Mouse (Mus musculus) ovary, adult 18-20 months (tissue): ENCODE measurements around the gene Cldn13.
"Not testable (repeated sequence)": the region's sequence is repeated elsewhere in the genome, so short reads cannot be mapped to it uniquely, and the experiment has no call there.

Experiments used
- DNase-seq: peaks from one replicate; pipeline ENCODE4 v3.0.0; 2022; ENCODE audit warnings: low spot score, mixed read lengths

Gene Cldn13

DNA sequence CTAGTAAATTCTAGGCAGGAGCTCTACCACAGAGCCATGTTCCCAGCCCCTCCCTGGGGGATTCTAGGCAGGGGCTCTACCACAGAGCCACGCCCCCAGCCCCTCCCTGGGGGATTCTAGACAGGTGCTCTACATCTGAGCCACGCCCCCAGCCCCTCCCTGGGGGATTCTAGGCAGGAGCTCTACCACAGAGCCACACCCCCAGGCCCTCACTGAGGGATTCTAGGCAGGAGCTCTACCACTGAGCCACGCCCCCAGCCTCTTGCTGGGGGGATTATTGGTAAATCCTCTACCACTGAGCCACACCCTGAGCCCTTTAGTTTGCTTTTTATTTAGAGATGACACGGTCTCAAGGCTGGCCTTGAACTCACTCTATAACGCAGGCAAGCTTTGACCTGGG is 18.4 kb upstream of the Cldn13 start:
- not testable (repeated sequence) for DNase-seq

- no peak for DNase-seq
These were observed 18.0 kb upstream of the Cldn13 start for GRCm38 (mm10) chr5:134933281-134933680.

DNA sequence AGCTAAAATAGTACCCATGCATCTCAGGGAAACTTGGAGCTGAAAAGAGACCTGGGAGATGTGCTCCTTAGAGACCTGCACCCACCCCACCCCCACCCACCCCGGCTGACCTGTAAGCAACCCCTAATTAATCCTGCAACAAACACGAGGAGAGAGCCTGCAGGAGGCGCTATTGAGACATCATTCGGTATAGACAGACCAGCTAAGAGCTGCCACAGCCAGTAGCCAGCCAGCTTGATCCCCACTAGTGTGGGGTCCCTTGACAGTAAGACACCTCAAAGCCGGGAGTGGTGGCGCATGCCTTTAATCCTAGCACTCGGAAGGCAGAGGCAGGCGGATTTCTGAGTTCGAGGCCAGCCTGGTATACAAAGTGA is 17.6 kb upstream of the Cldn13 start:
- no peak for DNase-seq

- peak; percentile 89 for DNase-seq
These were observed 17.0 kb upstream of the Cldn13 start, which contains the start of gene Mettl27 for GRCm38 (mm10) chr5:134932179-134932902. TSS of gene Mettl27 (plus strand) at chr5:134932368.

DNA sequence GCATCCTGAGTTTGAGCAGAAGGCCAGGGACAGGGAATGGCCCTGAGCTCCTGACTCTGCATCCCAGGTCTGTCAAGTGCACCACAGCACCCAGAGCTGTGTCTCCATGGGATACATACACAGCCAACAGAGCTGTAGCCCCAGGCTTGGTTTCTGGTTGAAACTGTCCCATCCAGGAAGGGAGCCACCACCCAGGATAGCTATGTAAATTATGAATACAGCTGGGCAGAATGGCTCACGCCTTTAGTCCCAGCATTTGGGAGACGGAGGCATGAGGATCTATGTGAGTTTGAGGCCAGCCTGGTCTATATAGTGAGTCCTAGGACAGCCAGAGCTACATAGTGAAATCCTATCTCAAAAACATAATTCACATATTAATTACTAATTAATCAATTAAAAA is 14.7 kb upstream of the Cldn13 start:
- no peak for DNase-seq

- DNase-seq = no peak
These were observed 11.4 kb upstream of the Cldn13 start for GRCm38 (mm10) chr5:134926726-134927125.

- DNase-seq = no peak
These were observed 7.8 kb upstream of the Cldn13 start for GRCm38 (mm10) chr5:134923141-134923540.

DNA sequence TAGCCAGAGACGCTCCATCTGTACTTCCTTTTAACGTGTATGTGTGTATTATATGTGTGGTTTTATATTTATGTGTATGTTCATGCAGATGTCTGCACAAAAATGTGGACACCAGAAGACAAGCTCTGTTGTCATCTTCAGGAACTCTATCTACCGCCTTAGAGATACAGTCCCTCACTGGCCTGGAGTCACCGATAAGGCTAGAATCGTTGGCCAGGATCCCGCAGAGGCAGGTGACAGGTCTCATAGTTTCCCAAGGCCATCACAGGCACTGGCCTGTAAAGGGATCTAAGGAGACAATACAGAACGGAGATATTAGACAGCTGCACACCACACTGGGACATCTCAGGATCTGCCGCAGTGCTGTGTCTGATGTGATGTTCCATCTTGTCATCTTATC is 5.8 kb upstream of the Cldn13 start:
- no peak for DNase-seq

DNA sequence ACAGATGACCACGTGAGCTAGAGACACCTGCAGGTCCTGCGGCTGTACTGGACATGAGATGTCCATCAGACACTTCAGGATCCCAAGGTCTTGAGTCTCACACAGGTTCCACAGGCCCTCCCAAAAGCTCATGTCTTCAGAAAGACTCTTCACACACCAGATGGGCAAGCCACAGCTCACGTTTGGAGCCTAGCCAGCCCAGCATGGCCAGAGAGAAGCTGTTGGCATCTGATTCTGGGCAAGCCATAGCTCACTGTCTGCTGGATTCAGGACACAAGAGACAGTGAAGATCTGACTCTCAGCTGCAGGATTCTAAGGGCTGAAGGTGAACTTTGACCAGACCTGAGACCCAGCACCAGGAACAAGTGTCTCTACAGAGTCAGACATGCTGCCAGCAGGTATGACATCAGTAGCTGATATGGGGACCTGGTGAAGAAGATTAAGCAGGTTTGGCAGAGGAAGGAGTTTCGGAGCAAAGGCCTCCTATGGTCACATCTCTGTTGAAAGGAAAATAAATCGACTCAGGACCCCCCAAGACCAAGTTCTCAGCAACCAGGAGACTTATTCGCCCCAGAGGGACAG is 4.9 kb upstream of the Cldn13 start:
- DNase-seq = no peak

DNA sequence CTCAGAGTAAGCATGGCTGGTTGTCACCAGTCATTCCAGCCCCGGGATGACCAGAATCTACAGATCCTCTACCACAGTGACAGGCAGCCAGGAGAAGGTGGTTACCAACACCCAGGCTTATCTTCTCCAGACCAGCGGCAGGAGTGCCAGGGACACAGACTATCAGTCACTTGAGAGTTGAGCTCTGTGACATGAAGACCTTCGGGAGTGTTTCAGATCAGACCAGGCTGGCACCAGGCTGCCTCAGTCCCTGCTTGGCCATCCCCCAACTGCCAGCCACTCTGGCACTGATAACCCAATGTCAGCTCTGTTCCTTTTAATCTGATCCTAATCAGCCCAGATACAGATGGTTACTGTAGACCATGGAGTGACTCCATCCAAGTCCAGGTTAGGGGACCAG is 3.8 kb upstream of the Cldn13 start:
- no peak for DNase-seq

DNA sequence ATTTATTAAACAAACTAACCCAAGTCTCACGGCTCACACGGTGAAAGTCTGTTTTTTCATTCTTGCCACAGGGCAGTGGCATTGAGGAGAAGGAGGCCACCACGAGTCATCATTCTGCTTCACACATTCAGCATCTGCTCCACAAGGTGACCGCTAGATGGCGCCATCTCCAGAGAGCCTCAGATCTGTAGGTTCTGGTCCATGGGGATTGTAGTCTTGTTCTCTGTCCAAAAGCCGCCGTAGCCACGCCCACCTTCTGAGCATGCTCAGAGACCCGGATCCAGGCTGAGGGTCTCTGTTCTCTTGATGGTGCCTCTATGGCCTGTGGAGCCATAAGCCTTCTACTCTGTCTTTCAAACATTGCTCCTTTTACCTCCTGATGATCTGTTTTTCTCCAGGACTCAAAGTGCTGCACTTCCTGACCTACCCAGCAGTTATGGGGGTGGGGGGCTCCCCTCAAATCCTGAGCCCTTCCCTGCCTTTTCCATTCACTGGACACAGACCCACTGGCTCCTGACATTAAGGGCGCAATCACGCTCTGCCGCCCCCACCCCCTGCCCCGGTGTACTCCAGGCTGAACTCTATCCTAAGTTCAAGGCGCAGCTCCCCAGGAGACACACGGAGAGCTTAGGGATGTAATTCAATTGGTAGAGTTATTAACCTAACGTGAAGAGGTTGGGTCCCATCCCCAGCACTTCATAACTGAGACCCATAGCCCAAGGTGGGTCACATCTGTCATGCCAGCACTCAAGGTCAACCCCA is 2.9 kb upstream of the Cldn13 start:
- DNase-seq = peak; percentile 19

DNA sequence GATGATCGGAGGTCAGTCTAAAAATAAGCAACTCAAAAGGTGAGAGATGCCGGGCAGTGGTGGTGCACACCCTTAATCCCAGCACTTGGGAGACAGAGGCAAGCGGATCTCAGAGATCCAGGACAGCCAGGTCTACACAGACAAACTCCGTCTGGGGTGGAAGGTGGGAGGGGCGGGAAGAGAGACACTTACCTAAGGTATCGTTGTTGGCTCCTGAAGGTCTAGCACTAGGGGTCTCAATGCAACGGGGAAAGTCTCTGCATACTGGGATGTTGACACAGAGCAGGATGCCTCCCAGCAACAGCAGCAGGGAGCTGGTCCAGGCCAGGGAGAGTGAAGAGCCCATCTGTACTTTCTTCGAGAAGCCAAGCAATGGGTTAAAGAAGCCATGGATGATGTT is 816 bp downstream of the Cldn13 start:
- DNase-seq = no peak

GRCm38 (mm10) chr5:134913753-134914152 is 1.6 kb downstream of the Cldn13 start:
- DNase-seq = no peak

DNA sequence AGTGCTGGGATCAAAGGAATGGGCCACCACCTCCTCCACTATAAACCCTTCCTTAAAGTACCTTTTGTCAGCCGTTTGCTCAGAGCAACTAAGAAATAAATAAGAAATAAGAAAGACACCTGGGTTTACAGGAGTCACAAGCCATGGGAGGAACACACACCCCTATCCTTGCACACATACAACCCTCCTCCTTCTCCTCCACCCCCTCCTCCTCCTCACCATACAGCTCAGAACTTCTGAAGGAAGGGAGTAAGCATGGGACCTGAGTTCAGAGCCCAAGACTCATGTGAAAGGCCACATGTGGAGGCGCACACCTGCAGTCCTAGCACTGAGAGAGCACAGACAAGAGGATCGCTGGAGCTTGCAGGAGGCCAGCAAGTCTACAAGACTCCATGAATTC is 2.0 kb downstream of the Cldn13 start:
- no peak for DNase-seq

- DNase-seq = no peak
These were observed 3.4 kb downstream of the Cldn13 start for GRCm38 (mm10) chr5:134911901-134912300.

DNA sequence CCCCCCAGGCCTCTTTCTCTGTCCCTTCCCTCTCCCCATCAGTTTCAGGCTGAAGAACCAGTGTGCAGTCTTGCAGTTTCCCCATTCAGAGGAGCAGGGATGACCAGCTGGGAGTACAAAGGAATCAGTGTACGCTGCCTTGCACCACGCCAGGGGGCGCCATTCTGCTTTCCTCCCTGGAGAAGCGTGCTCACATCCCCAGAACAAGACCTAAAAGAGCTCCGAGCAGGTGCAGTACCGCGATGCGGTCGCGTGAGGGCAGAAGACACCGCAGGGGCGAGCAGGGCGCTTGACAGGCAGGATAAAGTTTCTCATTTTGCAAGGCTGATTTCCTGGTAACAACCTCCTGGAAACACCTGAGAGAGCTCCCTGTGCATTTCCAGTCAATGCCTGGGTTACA is 8.2 kb downstream of the Cldn13 start:
- DNase-seq = peak; percentile 82

GRCm38 (mm10) chr5:134906633-134907032 is 8.7 kb downstream of the Cldn13 start, which contains the start of gene Tmem270:
TSS of gene Tmem270 (minus strand) at chr5:134906733.
- DNase-seq = no peak

DNA sequence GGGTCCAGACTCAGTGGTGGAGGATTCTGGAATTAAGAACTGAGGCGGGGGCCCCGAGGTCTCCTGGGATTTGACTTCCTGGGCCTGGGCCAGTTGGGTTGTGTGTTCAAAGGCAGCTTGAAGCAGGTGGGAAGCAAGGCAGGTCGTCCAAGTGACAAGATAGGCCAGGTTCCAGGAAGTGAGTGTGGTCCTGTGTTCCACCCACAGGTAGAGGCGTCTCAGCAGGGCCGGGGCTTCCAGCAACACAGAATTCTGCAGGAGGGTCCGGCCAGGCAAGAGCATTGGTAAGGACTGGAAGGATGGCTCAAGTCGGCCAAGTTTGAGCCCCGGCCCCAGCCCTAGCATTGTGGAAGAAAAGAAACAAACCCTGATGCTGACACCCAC is 13.7 kb downstream of the Cldn13 start:
- no peak for DNase-seq

- DNase-seq = no peak
These were observed 14.2 kb downstream of the Cldn13 start for GRCm38 (mm10) chr5:134901012-134901643.

GRCm38 (mm10) chr5:134897596-134897995 is 17.7 kb downstream of the Cldn13 start:
- DNase-seq = no peak

DNA sequence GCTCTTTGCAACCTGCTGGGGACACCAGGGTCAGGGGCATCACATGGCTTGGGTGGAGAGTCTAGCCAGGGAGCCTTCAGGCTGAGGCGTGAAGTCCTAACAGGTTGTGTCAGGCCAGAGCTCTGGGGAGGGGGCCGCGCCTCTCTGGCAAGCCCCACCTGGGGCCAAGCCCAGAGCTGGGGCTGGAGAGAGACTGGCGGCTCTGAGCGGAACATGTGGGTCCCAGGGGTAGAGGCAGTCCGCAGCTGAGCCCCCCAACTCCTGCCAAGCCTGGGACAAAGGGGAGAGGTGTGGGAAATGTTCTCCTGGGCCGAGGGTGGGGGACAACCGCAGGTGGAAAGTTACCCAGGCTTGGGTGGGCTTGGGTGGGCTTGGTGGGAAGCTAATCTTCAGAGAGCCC is 18.4 kb downstream of the Cldn13 start:
- DNase-seq = no peak

- DNase-seq = no peak
These were observed 20.0 kb downstream of the Cldn13 start for GRCm38 (mm10) chr5:134895291-134895690.

GRCm38 (mm10) chr5:134892717-134893116 is 22.6 kb downstream of the Cldn13 start:
- no peak for DNase-seq
